Comparison of ENCODE assay signal across 8 mouse cellular contexts in genomic region chr10:117033785-117034184, GRCm38 (mm10). TPM values are rescaled to one million over a fixed set of nuclear protein-coding genes. Genes with fewer than 3 reads are reported as not detected.
DNase-seq lines count a peak whose midpoint lies in the region; ATAC-seq lines count a peak whose summit lies in the region.

No protein-coding gene starts in this region.

- H3K9me3 ChIP-seq in heart, embryonic 11.5 days (replicated peaks; ENCODE audit: control insufficient read depth, low read length) = no peaks in the 10 kb centered on the region
- H3K9me3 ChIP-seq in intestine, embryonic 14.5 days (ENCODE audit: control insufficient read depth, low read length) = no peaks in the 10 kb centered on the region
- no peaks in the 10 kb centered on the region for H3K9me3 ChIP-seq in midbrain, embryonic 15.5 days

- H3K36me3 ChIP-seq in heart, embryonic 11.5 days (ENCODE audit: control insufficient read depth, insufficient read depth, low read length) = no peaks in the 10 kb centered on the region
- H3K36me3 ChIP-seq in intestine, embryonic 14.5 days (ENCODE audit: control insufficient read depth, insufficient read depth, low read length) = no peaks in the 10 kb centered on the region
- no peaks in the 10 kb centered on the region for H3K36me3 ChIP-seq in midbrain, embryonic 15.5 days (replicated peaks)

- peak; percentile 72 to 88 for DNase-seq in heart, adult 18-20 months
- DNase-seq in frontal cortex, postnatal 10 days (ENCODE audit: low spot score in 2 of 2) = peak; percentile 60
- peak; percentile 91 for DNase-seq in intestine, embryonic 14.5 days (ENCODE audit: low spot score)
- peak; percentile 54 to 61 for DNase-seq in left cerebral cortex, adult 8-10 months (ENCODE audit: low spot score in 2 of 2)
- peak; percentile 40 to 69 for DNase-seq in spleen, postnatal 14 days (ENCODE audit: low spot score in 2 of 2)

- WGBS in heart, embryonic 11.5 days (ENCODE audit: insufficient replicate concordance) = 28% methylated on average over 8 of the region's 8 CpGs
- 24% methylated on average over 8 of the region's 8 CpGs for WGBS in intestine, embryonic 14.5 days
- WGBS in midbrain, embryonic 15.5 days = 25% methylated on average over 8 of the region's 8 CpGs

- H3K4me1 ChIP-seq in heart, embryonic 11.5 days (ENCODE audit: control insufficient read depth, insufficient read depth, low read length) = no peaks in the 10 kb centered on the region
- H3K4me1 ChIP-seq in intestine, embryonic 14.5 days (replicated peaks; ENCODE audit: control insufficient read depth, insufficient read depth, low read length) = no peaks in the 10 kb centered on the region
- H3K4me1 ChIP-seq in midbrain, embryonic 15.5 days = peaks cover 2% of the 10 kb centered on the region; the same call in 1 of the 2 replicates

- no peak overlapping the region for H3K27ac ChIP-seq in heart, embryonic 11.5 days (ENCODE audit: low read depth, low read length)
- H3K27ac ChIP-seq in intestine, embryonic 14.5 days (ENCODE audit: low read depth) = no peak overlapping the region
- H3K27ac ChIP-seq in midbrain, embryonic 15.5 days = no peak overlapping the region

- no peak overlapping the region for H3K9ac ChIP-seq in heart, embryonic 11.5 days (ENCODE audit: low read depth, low read length)
- no peak overlapping the region for H3K9ac ChIP-seq in intestine, embryonic 14.5 days (ENCODE audit: low read length)
- no peak overlapping the region for H3K9ac ChIP-seq in midbrain, embryonic 15.5 days

- H3K4me3 ChIP-seq in heart, embryonic 11.5 days (ENCODE audit: low read depth, low read length) = no peak overlapping the region
- no peak overlapping the region for H3K4me3 ChIP-seq in intestine, embryonic 14.5 days (ENCODE audit: low read depth, low read length)
- H3K4me3 ChIP-seq in midbrain, embryonic 15.5 days = no peak overlapping the region

- H3K27me3 ChIP-seq in heart, embryonic 11.5 days (ENCODE audit: control insufficient read depth, insufficient read depth, low read length) = no peaks in the 10 kb centered on the region
- no peaks in the 10 kb centered on the region for H3K27me3 ChIP-seq in intestine, embryonic 14.5 days (replicated peaks; ENCODE audit: control insufficient read depth, insufficient read depth, low read length)
- H3K27me3 ChIP-seq in midbrain, embryonic 15.5 days (replicated peaks) = no peaks in the 10 kb centered on the region

- H3K4me2 ChIP-seq in heart, embryonic 11.5 days = no peak overlapping the region; the same call in 1 of the 2 replicates
- no peak overlapping the region for H3K4me2 ChIP-seq in intestine, embryonic 14.5 days (ENCODE audit: low read length)
- no peak overlapping the region for H3K4me2 ChIP-seq in midbrain, embryonic 15.5 days

- no peak for ATAC-seq in heart, embryonic 11.5 days (replicated peaks; ENCODE audit: insufficient number of reproducible peaks, low FRiP score, low TSS enrichment)
- 0 out of 2 replicates have a peak, but pooled peaks have one; percentile 66 for ATAC-seq in cerebellum, adult (ENCODE audit: insufficient number of reproducible peaks, low FRiP score, low TSS enrichment)
- peak; percentile 49; the same call in 1 of the 2 replicates for ATAC-seq in intestine, embryonic 14.5 days (replicated peaks; ENCODE audit: low FRiP score, low TSS enrichment, low read depth)
- 0 out of 2 replicates have a peak, but pooled peaks have one; percentile 54 for ATAC-seq in midbrain, embryonic 15.5 days (replicated peaks)

RNA-seq across cellular contexts. Expression of gene Lrrc10, which starts 11.4 kb away (rescaled TPM):
- total RNA-seq in heart, adult 18-20 months (2021) = 100 to 1,000 TPM; 231 to 321 TPM
- 49.7 and 54.6 TPM in 2 replicates for polyA plus RNA-seq in heart, embryonic 11.5 days (2014; fragmentation: Nextera tagmentation; extraction: Ambion mirVana)
- 0.12 TPM in 1 of 2 replicates, not detected in the other for polyA plus RNA-seq in intestine, embryonic 14.5 days (2014; fragmentation: Nextera tagmentation; extraction: Ambion mirVana)
- total RNA-seq in left cerebral cortex, adult 8-10 months (2022) = under 1 TPM in 2 of 4 experiments, not detected in 2; 0.26 to 0.34 TPM
- polyA plus RNA-seq in midbrain, embryonic 15.5 days (2015; fragmentation: Nextera tagmentation; extraction: Ambion mirVana) = 0.19 TPM in 1 of 2 replicates, not detected in the other

RNA-seq across cellular contexts. Expression of gene Cct2, which starts 29.8 kb away (rescaled TPM):
- total RNA-seq in heart, adult 18-20 months (2021) = 100 to 1,000 TPM; 130 to 135 TPM
- polyA plus RNA-seq in heart, embryonic 11.5 days (2014; fragmentation: Nextera tagmentation; extraction: Ambion mirVana) = 211 and 221 TPM in 2 replicates
- polyA plus RNA-seq in intestine, embryonic 14.5 days (2014; fragmentation: Nextera tagmentation; extraction: Ambion mirVana) = 280 and 295 TPM in 2 replicates
- total RNA-seq in left cerebral cortex, adult 8-10 months (2022) = 100 to 1,000 TPM; 148 to 155 (median 154) TPM
- 240 and 244 TPM in 2 replicates for polyA plus RNA-seq in midbrain, embryonic 15.5 days (2015; fragmentation: Nextera tagmentation; extraction: Ambion mirVana)

RNA-seq across cellular contexts. Expression of gene Best3, which starts 47.7 kb away (rescaled TPM):
- 1 to 10 TPM; 6.0 to 7.6 TPM for total RNA-seq in heart, adult 18-20 months (2021)
- polyA plus RNA-seq in heart, embryonic 11.5 days (2014; fragmentation: Nextera tagmentation; extraction: Ambion mirVana) = 0.14 and 0.18 TPM in 2 replicates
- 0.07 TPM in 1 of 2 replicates, not detected in the other for polyA plus RNA-seq in intestine, embryonic 14.5 days (2014; fragmentation: Nextera tagmentation; extraction: Ambion mirVana)
- total RNA-seq in left cerebral cortex, adult 8-10 months (2022) = under 1 TPM in 3 of 4 experiments, not detected in 1; 0.11 to 0.26 (median 0.25) TPM
- polyA plus RNA-seq in midbrain, embryonic 15.5 days (2015; fragmentation: Nextera tagmentation; extraction: Ambion mirVana) = 0.10 TPM in 1 of 2 replicates, not detected in the other

Comparison
In these comparisons a context has a peak if more than half of its experiments do, and no peak if none do; other contexts are left out.
1. RNA of gene Lrrc10, which starts 11.4 kb away (polyA plus RNA-seq): 49.7 to 54.6 TPM in heart, embryonic 11.5 days; 0.12 TPM in intestine, embryonic 14.5 days and 0.19 TPM in midbrain, embryonic 15.5 days; every median in the first group is over 10 times any median in the second.
2. Peak in every context shown above with its lines, with median percentiles within 50 percentile points of each other: DNase-seq.